Mouse (Mus musculus) ES-Bruce4 (cell line): ENCODE data around the gene Dydc1. TPM values are rescaled to one million over a fixed set of nuclear protein-coding genes. Genes with fewer than 3 reads are reported as not detected.

Source experiments
- H3K27ac ChIP-seq: 2 replicates; pipeline ENCODE4 v1.5.1; 2012; ENCODE audit warnings: low read length, inconsistent platforms; ENCODE audit not compliant: insufficient read depth
- H3K27me3 ChIP-seq: 2 replicates; pipeline ENCODE4 v1.6.1; 2012; ENCODE audit warnings: mild to moderate bottlenecking, low read length, inconsistent platforms; ENCODE audit not compliant: control insufficient read depth, poor library complexity, insufficient read depth, severe bottlenecking
- H3K36me3 ChIP-seq: 2 replicates; pipeline ENCODE4 v1.6.1; 2012; ENCODE audit warnings: inconsistent platforms, mild to moderate bottlenecking, low read length, moderate library complexity; ENCODE audit not compliant: control insufficient read depth, poor library complexity, insufficient read depth, severe bottlenecking
- H3K4me1 ChIP-seq: one replicate; pipeline ENCODE4 v1.8.1; 2011; ENCODE audit warnings: low read length; ENCODE audit not compliant: control insufficient read depth, insufficient read depth
- H3K4me3 ChIP-seq: 2 replicates; pipeline ENCODE4 v1.5.1; 2011; ENCODE audit warnings: low read depth, mild to moderate bottlenecking, low read length
- H3K9ac ChIP-seq: 2 replicates; pipeline ENCODE4 v1.6.1; 2012; ENCODE audit warnings: low read depth, mild to moderate bottlenecking, inconsistent platforms; ENCODE audit not compliant: poor library complexity, severe bottlenecking
- H3K9me3 ChIP-seq: replicated peaks from 2 replicates; pipeline ENCODE4 v1.6.1; 2012; ENCODE audit warnings: mild to moderate bottlenecking, low read length, inconsistent platforms; ENCODE audit not compliant: control insufficient read depth, poor library complexity, insufficient read depth, severe bottlenecking
- CTCF ChIP-seq: IDR thresholded peaks from one replicate; pipeline ENCODE4 v1.8.1; 2011; ENCODE audit warnings: low read depth, low read length
- EP300 ChIP-seq: IDR thresholded peaks from 2 replicates; pipeline ENCODE4 v1.6.1; 2011; ENCODE audit warnings: low read depth, low read length; ENCODE audit not compliant: insufficient read depth
- POLR2A ChIP-seq: IDR thresholded peaks from one replicate; pipeline ENCODE4 v1.8.1; 2011; ENCODE audit warnings: low read length; ENCODE audit not compliant: insufficient read depth
- polyA plus RNA-seq: library from polyadenylated mRNA; stranded (reverse); fragments of >200 nt; gene quantifications from 2 replicates; pipeline ENCODE4 v1.2.4, GENCODE M21; 2011; ENCODE audit warnings: low read depth; ENCODE audit not compliant: missing spikeins, insufficient read depth, insufficient read length

The Dydc1 gene
- polyA plus RNA-seq, 1 experiment = not detected

DNA sequence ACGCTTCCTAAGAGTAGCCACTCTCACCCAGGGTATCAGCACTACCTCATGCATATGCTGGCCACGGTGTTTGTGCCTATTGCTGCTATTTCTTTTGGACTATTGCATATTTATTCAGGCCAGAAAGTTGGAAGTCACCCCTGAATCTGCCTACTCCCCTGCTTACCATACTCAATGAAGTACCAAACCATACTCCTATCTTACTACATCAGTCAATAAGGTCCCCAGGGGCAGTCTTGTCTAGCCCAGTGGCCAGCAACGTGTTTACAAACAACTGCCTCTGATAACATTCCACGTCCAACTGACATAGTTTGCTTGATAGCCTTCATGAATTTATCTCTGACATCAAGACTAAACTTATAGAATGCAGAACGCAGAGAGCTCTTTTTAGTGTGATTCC, 28.5 kb downstream of the Dydc1 start:
- Histone ChIP-seq H3K9ac (no peak overlapping the region), H3K9me3 (no peaks in the 10 kb centered on the region), H3K36me3 (no peaks in the 10 kb centered on the region), H3K4me1 (no peaks in the 10 kb centered on the region), H3K27me3 (no peaks in the 10 kb centered on the region), H3K27ac (no peak overlapping the region), H3K4me3 (no peak overlapping the region)
- no peak for TF ChIP-seq POLR2A

DNA sequence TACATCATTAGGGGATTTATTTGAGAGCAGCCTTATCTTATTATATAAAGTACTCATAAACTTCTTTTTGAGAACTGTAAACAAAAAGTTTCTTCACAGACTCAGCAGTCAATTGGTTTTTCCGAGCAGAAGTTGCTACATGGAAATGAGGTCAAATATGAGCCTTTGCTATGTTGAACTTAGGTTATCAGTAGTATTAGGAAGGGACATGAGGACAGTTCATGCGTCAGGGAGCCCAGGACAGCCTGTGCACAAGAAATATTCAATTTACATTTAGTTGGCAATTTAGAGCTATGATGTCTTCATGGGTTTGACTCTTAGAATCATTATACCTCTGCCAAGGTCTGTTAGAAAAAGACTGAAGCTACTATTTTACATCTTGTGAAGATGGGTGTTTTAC, 29.6 kb downstream of the Dydc1 start:
- Histone ChIP-seq H3K4me3 (no peak overlapping the region), H3K27me3 (no peaks in the 10 kb centered on the region), H3K9ac (no peak overlapping the region), H3K36me3 (no peaks in the 10 kb centered on the region), H3K27ac (no peak overlapping the region), H3K9me3 (no peaks in the 10 kb centered on the region), H3K4me1 (no peaks in the 10 kb centered on the region)
- TF ChIP-seq POLR2A (no peak), CTCF (no peak), EP300 (no peak)

DNA sequence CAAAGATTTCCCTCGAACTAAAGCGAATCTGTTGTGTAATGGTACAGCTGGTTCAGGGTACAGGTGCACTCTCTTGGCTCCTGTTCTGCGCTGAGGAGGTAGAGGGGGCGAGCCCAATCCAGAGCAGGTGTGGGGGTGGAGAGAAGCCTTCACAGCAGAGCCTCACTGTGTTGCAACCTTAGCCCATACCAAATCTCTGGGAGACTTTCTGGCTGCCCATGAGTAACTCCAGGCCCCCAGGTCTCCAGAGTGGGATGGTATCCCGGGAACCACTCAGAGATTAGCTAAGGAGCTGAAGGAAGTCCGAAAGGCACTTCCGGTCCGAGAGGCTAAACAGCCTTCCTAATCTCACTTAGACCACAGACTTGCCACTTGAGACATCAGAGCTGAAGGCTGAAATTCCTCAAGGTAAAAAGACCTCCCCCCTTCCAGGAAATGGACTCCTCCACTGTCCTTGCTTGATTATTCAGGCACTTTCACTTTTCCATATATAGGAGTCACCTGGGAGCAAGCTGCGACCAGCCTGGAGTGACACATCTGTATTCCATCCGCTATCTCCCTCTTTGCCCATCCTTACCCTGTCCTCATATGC, 32.2 kb downstream of the Dydc1 start, which contains the start of gene Mat1a:
Gene Mat1a (plus strand): TSS at position 183 of the 592 bp plus-strand sequence.
- TF ChIP-seq POLR2A = no peak
- TF ChIP-seq EP300 = no peak
- TF ChIP-seq CTCF = no peak
- H3K27me3 ChIP-seq = no peaks in the 10 kb centered on the region
- H3K4me1 ChIP-seq = no peaks in the 10 kb centered on the region
- H3K9ac ChIP-seq = no peak within 1 kb of the TSS
- no peak within 1 kb of the TSS for H3K27ac ChIP-seq
- no peak within 1 kb of the TSS for H3K4me3 ChIP-seq
- no peaks in the 10 kb centered on the region for H3K36me3 ChIP-seq
- no peaks in the 10 kb centered on the region for H3K9me3 ChIP-seq

DNA sequence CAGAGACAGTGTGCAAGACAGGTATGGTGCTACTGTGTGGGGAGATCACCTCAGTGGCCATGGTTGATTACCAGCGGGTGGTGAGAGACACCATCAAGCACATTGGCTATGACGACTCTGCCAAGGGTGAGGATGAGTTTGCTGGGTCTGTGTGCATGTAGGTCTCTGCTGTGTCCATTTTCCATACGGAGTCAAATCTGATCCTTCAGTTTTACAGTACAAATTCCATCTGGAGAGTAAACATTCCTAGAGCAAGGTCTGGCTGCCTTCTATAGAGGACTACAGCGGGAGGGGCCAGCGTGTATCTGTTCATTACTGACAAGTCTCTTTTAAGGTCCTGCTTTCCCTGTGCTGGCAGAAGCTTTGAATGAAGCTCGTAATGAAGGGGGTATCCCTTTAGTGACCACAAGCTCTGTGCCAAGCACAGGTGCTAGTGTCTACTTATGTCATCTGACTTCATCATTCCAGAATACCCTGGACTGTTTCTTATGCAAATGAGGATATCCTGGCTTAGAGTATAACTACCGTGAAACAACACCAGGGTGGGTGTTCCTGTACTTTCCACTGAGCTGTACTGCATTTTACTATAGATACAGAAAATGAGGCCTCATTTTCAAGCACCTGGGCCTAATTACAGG, 38.4 kb downstream of the Dydc1 start:
- Histone ChIP-seq H3K27ac (no peak overlapping the region), H3K4me1 (no peaks in the 10 kb centered on the region), H3K36me3 (no peaks in the 10 kb centered on the region), H3K27me3 (no peaks in the 10 kb centered on the region), H3K9ac (no peak overlapping the region), H3K9me3 (no peaks in the 10 kb centered on the region), H3K4me3 (no peak overlapping the region)
- TF ChIP-seq POLR2A (no peak), EP300 (no peak)

DNA sequence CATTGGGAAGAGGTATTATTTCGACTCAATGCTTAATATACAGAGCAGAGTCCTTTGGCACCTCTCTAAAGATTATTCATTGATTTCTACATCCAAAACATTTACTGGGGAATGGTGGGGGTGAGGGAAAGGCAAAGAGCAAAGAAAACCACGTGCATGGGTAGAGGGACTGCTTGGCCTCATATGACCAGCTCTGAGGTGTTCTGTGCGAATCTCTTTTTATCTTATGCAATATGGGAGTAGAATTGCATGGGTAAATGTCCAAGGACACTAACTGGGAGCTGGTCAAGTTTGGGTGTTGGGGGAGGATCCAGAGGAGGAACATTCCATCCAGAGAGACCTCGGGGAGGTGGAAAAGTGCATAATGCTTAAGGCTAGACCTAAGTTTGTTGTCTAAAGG, 40.2 kb downstream of the Dydc1 start:
- no peaks in the 10 kb centered on the region for H3K27me3 ChIP-seq
- no peak overlapping the region for H3K9ac ChIP-seq
- H3K36me3 ChIP-seq = no peaks in the 10 kb centered on the region
- H3K4me3 ChIP-seq = no peak overlapping the region
- H3K4me1 ChIP-seq = no peaks in the 10 kb centered on the region
- TF ChIP-seq EP300 = no peak
- TF ChIP-seq CTCF = no peak
- TF ChIP-seq POLR2A = no peak
- H3K9me3 ChIP-seq = no peaks in the 10 kb centered on the region
- H3K27ac ChIP-seq = no peak overlapping the region

GRCm38 (mm10) chr14:41116271-41116670, 43.6 kb downstream of the Dydc1 start:
- Histone ChIP-seq H3K27me3 (no peaks in the 10 kb centered on the region), H3K27ac (no peak overlapping the region), H3K4me3 (no peak overlapping the region), H3K9ac (no peak overlapping the region), H3K4me1 (no peaks in the 10 kb centered on the region), H3K9me3 (no peaks in the 10 kb centered on the region), H3K36me3 (no peaks in the 10 kb centered on the region)
- no peak for TF ChIP-seq EP300
- no peak for TF ChIP-seq CTCF
- TF ChIP-seq POLR2A = no peak
